Mouse (Mus musculus) ES-E14 (cell line): ENCODE results near the gene Gm11595.
"Not testable (repeated sequence)": the region's sequence is repeated elsewhere in the genome, so short reads cannot be mapped to it uniquely, and the experiment has no call there.

Experiments
- CHD2 ChIP-seq: IDR thresholded peaks from 2 replicates; pipeline ENCODE4 v1.6.1; 2014; ENCODE audit warnings: mild to moderate bottlenecking, low read depth, low read length, inconsistent platforms
- HCFC1 ChIP-seq: IDR thresholded peaks from 2 replicates; pipeline ENCODE4 v1.6.1; 2012; ENCODE audit warnings: low read length, inconsistent platforms, borderline replicate concordance; ENCODE audit not compliant: insufficient read depth
- MAFK ChIP-seq: IDR thresholded peaks from 2 replicates; pipeline ENCODE4 v1.6.1; 2014; ENCODE audit warnings: mild to moderate bottlenecking, low read depth, low read length, inconsistent platforms; ENCODE audit not compliant: insufficient read depth
- ZNF384 ChIP-seq: IDR thresholded peaks from 2 replicates; pipeline ENCODE4 v1.6.1; 2012; ENCODE audit warnings: low read depth, low read length, inconsistent platforms

DNA sequence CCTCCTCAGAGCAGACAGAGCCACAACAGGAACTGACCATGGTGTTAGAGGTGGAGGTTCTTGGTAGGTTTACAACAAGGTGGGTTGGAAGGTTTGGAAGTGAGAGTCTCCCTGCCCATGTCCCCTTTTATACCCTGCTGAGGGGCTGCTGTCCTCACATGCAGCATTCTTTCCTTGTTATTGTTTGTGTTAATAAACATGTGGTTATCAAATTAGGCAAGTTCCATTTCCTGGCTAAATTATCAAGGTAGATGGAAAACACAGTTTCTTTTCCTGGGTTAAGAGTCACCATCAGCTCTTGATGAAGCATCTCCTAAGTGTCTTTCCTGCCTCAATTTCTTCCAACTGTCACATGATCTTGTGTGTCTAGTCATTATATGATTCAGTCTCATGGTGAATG lies at the start of gene Gm11595:
- TF ChIP-seq MAFK, ZNF384, HCFC1, CHD2: not testable (repeated sequence)
